Mouse (Mus musculus): ENCODE results near the gene Lpgat1.

DNA sequence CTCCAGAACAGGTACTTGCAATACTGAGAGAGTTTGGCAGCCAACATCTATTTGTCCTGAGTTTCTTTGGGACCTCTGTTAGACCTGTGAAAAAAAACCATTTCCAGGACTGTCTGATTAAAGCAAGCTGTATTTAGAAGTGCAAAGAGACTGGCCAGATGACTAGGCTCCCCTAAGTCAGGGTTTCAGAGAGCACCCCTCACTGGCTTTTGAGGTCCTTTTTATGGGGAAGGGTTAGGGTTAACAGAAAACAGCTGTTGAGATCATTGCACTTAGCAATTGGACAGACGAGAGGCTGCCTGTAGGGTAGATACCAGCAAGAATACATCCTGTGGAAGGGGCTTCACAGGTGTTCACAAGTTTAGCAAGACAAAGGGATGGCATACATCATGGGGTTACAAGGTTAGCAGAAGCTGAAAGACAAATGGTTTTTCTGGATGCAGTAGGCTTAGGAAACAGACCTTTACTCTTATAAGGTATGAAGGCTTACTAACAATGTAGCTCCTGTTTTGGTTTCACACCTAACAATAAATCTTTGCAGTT lies 19.3 kb upstream of the Lpgat1 start:
- TF ChIP-seq CTCF (conservative IDR thresholded peaks at IDR 0.05; ENCODE audit: low read length): no peak
- TF ChIP-seq NANOG (IDR thresholded peaks at IDR 0.05; ENCODE audit: borderline replicate concordance, low read length): no peak
